Mouse (Mus musculus) B cell, adult 2 months (primary cell): ENCODE data around the gene Atxn7l3.

Experiments
- DNase-seq, 2 experiments: peaks; one replicate each; pipeline ENCODE4 v3.0.0; 2022

Atxn7l3 gene

GRCm38 (mm10) chr11:102296491-102297472, at the start of gene Atxn7l3:
Atxn7l3 (minus strand) TSS chr11:102296631.
- peak; percentile 97 for DNase-seq

GRCm38 (mm10) chr11:102344458-102344857, 48.0 kb upstream of the Atxn7l3 start:
- DNase-seq, result no peak

GRCm38 (mm10) chr11:102342742-102343141, 46.3 kb upstream of the Atxn7l3 start:
- DNase-seq, result no peak

GRCm38 (mm10) chr11:102341101-102341500, 44.7 kb upstream of the Atxn7l3 start:
- DNase-seq, result no peak

- peak; percentile 59 to 66 for DNase-seq
Measured at GRCm38 (mm10) chr11:102339624-102340023, 43.2 kb upstream of the Atxn7l3 start.

- DNase-seq, result no peak
Measured at GRCm38 (mm10) chr11:102339195-102339594, 42.8 kb upstream of the Atxn7l3 start.

GRCm38 (mm10) chr11:102338561-102338960, 42.1 kb upstream of the Atxn7l3 start:
- DNase-seq, result no peak

GRCm38 (mm10) chr11:102337921-102338320, 41.5 kb upstream of the Atxn7l3 start:
- no peak for DNase-seq

DNA sequence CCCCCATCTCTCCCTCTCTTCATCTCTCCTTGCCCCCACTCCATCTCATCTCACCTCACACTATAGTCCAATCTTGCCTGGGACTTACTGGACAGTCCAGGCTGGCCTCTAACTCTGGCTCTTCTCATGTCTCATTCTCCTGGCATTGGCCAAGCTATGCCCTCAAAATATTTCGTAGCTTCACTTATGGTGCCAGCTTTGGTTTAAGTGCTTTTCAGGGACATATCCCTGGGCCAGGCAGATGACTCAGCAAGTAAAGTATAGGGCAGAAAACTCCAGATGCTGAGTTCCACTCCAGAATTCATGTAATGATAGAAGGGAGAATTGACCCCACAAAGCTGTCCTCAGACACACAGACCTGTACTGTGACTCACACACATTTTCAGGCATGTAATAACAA, 39.8 kb upstream of the Atxn7l3 start:
- DNase-seq, result no peak

GRCm38 (mm10) chr11:102334973-102335700, 38.7 kb upstream of the Atxn7l3 start:
- DNase-seq, result no peak

DNA sequence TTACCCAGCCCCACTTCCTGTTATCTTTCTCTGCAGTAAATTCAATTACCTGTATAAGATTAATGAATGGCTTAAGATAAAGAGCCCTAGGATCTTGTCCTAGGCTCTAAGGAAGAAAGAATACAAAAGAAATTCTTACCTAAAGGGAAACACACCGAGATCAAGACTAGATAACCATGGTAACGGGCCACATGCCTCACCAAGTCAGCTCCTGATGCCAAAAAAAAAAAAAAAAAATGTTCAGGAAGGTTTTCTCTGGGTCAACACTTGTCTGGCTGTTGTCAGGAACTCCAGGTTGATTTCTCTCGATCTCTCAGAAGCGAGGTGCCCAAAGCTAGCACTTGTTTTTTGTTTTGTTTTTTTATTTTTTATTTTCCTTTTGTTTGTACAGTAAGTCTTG, 37.6 kb upstream of the Atxn7l3 start:
- no peak for DNase-seq

DNA sequence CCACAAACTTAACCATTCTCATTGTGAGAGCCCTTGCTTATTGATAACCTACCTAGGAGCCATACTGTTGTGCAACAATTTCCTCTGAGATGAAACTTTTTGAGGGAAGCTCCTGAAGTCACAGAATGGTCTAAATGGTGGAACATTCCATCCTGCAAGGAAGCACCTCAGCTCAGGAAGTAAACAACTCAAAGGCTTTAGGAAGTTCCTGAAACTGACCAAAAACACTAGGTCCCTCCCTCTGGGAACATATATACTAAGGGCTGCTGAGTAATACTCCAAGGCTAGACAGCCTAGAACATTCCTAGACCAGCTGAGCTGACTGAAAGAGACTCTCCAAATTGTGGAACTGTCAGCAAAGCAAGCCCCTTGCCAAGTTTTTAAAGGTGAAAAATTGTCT, 36.6 kb upstream of the Atxn7l3 start:
- DNase-seq, result no peak

DNA sequence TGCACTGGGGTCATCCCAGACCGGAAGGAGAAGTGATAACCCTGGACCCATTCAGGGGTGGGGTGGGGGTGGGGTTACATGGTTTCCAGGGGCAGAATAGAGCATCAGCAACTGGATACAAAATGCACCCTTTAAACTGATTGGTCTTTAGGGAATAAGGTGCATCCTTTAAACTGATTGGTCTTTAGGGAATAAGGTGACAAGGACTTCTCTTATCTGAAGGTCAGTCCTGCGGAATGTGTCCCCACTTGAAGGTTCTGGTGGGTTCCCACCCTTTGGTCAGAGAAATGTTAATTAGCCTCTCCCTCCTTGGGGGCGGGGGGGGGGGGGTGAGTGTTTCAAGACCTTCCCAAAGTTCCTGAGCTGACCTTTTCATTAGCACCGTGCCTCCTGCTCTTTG, 35.4 kb upstream of the Atxn7l3 start:
- DNase-seq, result no peak

- no peak for DNase-seq
Measured at GRCm38 (mm10) chr11:102330039-102330438, 33.6 kb upstream of the Atxn7l3 start.

DNA sequence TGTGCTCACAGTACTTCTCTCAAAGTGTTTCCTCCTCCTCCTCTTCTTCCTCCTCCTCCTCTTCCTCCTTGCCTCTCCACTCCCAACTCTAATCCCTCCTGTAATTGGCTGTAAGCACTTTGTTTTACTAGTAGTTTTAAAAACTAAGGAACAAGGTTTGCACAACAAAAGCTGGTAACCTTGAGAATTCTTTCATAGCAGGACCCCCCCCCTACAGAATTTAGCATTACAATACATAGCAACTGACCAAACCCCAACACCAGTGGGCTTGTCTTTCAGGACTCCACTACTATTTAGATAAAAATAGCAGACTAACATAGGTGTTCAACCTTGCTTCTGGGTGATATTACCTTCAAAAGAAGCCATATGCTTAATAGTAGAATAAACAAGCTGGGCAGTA, 33.1 kb upstream of the Atxn7l3 start:
- no peak for DNase-seq

DNA sequence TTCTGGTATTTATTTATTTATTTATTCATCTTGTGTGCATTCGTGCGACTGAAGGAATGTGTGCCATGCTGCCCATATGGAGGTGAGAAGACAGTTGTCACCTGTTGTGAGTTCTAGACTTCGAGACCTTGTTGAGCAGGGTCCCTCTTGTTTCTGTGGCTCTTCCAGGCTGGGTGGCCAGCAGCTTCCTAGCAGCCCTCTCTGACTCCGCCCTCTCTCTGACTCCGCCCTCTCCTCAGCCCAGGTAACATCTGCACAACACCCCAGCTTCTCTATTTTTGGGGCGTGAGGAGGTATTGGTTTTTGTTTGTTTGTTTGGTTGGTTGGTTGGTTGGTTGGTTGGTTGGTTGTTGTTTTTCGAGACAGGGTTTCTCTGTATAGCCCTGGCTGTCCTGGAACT, 31.4 kb upstream of the Atxn7l3 start:
- DNase-seq, result peak; percentile 22 to 24

- no peak for DNase-seq
Measured at GRCm38 (mm10) chr11:102327250-102327649, 30.8 kb upstream of the Atxn7l3 start.

DNA sequence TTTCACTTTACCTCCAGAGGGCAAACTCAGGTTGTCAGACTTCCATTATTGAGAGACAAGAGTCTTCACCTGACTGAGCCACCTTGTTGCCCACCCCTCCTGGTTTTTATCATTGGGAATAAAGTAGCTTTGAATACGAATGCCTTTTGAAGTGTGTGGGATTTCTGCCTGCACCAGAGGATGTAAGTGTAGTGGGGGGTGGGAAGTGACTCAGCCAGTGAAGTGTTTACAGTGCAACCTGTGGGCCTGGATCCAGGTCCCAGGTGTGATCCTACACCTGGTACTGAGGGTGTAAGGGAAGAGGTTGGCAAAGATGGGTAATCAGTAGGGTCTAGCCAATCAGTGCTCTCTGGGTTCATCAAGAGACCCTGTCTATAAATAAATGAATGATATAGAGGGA, 27.1 kb upstream of the Atxn7l3 start:
- no peak for DNase-seq

- DNase-seq, result no peak
Measured at GRCm38 (mm10) chr11:102321931-102322330, 25.5 kb upstream of the Atxn7l3 start.

DNA sequence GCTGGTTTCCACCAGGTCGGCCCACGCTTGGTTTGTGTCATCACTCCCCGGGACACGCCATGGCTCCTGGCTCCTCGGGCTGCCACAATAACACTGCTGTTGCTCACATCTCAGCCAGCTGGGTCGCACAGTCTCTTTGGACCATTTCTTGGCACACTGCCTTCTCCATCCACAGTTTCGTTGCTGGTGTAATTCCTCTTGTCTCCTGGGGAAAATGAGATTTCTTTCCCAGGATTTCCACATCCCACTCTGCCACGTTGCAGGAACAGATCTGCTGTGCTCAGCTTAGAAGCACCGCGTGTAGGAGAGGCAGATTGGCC, 24.2 kb upstream of the Atxn7l3 start:
- no peak for DNase-seq

DNA sequence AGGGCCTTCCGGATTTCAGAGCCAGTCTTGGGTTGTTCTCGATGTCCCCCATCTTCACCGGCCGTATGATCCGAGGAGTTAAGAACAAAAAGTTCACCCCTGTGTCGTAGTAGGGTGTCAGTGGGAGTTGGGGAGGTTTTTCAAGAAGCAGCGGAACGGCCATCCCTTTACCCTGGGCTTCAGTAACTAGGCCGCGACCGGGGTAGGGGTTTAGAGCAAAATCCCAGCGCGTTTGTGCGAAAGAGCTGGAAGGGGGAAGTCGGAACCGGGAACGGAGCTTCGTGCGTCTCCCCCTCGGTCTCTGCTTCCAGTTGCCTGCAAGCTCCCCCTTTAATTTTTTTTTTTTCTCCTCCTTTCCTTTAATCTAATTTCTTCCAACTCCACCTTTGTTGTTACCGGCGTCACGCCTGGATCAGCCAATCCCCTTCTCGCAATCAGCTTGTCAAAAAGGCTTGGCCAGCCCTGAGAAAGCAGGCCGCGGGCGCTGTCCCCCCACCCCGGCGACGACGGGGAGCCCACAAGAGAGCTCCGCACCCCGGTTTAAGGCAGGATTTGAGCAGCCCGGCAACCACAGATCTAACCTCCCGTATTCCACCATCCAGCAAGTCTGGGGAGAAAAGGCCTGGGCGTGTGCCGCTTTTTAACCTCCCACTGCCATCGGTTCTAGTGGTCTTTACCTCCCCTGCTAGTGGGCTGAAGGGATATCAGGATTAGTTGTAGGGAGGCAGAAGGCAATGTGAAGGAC, 23.7 kb upstream of the Atxn7l3 start:
- peak; percentile 59 to 64 for DNase-seq

DNA sequence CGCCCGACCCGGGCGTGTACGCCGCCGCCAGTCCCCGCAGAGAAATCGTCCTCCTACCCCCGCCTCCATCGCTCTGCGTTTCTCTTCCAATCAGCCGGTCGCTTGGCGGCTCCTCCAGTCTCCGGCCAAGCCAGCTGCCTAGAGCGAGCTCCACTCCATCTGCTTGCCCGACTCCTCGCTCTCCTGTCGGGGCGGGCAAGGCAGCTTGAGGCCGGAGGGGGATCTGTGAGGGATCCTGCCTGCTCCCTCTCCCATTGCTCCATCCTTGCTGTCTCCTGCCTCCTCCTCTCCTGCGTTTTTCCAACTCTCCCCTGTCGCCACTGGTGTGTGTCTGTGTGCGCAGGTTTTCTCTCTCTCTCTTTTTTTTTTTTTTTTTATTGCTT, 23.0 kb upstream of the Atxn7l3 start, which contains the start of gene Ubtf:
Gene Ubtf (minus strand): TSS at position 333 of the 383 bp plus-strand sequence.
- peak; percentile 78 to 80 for DNase-seq
